Mouse (Mus musculus) midbrain, embryonic 10.5 days (tissue): ENCODE measurements around the gene Rpl5. TPM values are rescaled to one million over a fixed set of nuclear protein-coding genes. Genes with fewer than 3 reads are reported as not detected.

Experiments
- DNase-seq: peaks from one replicate; pipeline ENCODE4 v3.0.0-alpha.2; 2017; ENCODE audit warnings: low spot score
- H3K27ac ChIP-seq: fragments of 300-500 bp; sonication (generic); replicated peaks from 2 replicates; pipeline ENCODE4 v1.5.1; 2016; ENCODE audit warnings: mild to moderate bottlenecking
- H3K27me3 ChIP-seq: fragments of 300-500 bp; sonication (generic); 2 replicates; pipeline ENCODE4 v1.6.1; 2016; ENCODE audit warnings: low read depth, mild to moderate bottlenecking; ENCODE audit not compliant: poor library complexity, severe bottlenecking
- H3K36me3 ChIP-seq: fragments of 300-500 bp; sonication (generic); 2 replicates; pipeline ENCODE4 v1.6.1; 2016; ENCODE audit warnings: mild to moderate bottlenecking, moderate library complexity
- H3K4me1 ChIP-seq: fragments of 300-500 bp; sonication (generic); 2 replicates; pipeline ENCODE4 v1.6.1; 2016
- H3K4me3 ChIP-seq: fragments of 300-500 bp; sonication (generic); 2 replicates; pipeline ENCODE4 v1.5.1; 2016; ENCODE audit warnings: mild to moderate bottlenecking, moderate library complexity
- H3K9me3 ChIP-seq: fragments of 300-500 bp; sonication (generic); replicated peaks from 2 replicates; pipeline ENCODE4 v1.6.1; 2016; ENCODE audit warnings: mild to moderate bottlenecking
- WGBS: fragments of 180-500 bp; shearing (Covaris S2); methylation state at CpG from one replicate; pipeline ENCODE4 v1.1.7; 2016; 5-methylcytosine and 5-hydroxymethylcytosine counted together
- polyA plus RNA-seq: library from polyadenylated mRNA; unstranded; fragments of >200 nt; fragmentation: Nextera tagmentation; extraction: Ambion mirVana; gene quantifications from 2 replicates; pipeline ENCODE4 v1.2.1, GENCODE M21; 2016

Gene Rpl5
- polyA plus RNA-seq: 79.8 and 89.8 TPM in 2 replicates

DNA sequence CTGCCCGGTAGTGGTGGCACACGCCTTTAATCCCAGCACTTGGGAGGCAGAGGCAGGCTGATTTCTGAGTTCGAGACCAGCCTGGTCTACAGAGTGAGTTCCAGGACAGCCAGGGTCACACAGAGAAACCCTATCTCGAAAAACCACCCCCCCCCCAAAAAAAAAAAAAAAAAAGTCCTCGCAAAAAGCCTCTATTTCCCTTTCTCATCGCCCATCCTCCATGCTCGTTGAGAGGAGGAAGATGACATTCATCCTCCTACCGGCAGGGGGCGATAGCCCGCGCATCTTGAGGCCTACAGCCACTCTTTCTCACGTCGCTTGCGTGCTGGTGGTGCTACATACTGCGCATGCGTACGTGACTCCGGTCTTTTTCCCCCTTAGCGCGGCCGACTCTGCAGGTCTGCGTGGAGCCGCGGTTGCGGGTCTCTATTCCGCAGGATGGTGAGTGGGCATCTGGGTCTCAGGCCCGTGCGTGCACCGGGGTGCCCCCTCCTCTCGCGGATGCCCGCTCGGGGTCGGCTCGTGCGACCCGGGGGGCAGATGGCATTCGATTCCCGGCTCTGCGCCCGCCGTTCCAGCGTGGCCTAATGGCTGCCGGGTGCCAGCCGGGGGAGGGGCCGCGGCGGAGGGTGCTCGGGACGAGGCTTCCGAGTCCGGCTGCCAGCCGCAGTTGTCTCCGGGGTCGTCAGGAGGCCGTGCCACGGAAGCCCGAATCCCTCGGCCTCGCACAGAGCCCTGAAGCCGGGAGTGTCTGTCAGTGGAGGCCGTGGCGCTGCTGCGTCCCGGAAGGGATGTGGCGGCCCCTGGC, at the start of gene Rpl5:
Gene Rpl5 (plus strand): TSS at position 297 of the 808 bp plus-strand sequence.
- 4% methylated on average over 66 of the region's 66 CpGs for WGBS
- peaks cover 13% of the 10 kb centered on the region for H3K4me1 ChIP-seq
- peak within 1 kb of the TSS; percentile 99 for H3K27ac ChIP-seq

DNA sequence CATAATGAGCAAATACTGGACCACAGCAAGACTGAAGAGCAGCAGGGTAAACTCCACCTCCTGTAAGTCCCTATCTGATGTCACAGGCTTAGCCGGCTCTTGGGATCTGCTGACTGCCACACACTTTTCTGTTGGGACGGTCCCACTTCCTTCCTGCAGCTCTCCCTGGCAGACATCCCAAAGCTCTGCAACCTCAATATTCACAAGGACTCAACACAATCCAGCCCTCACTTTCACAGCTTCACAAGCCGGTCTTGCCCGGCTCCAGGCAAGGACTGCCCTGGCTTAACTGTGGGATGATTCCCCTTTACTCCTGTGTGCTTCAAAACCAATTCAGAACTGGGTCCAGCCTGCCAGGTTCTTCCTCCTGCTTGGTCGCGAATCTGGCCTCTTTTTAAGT, 46.5 kb upstream of the Rpl5 start:
- Histone ChIP-seq H3K27me3 (no peaks in the 10 kb centered on the region), H3K36me3 (peaks cover 9% of the 10 kb centered on the region), H3K9me3 (peaks cover 8% of the 10 kb centered on the region), H3K4me3 (no peak overlapping the region), H3K27ac (no peak overlapping the region), H3K4me1 (peaks cover 13% of the 10 kb centered on the region)
- DNase-seq: no peak
- WGBS: 26% methylated on average over 6 of the region's 6 CpGs

More for the DNA sequence above, at the start of gene Rpl5:
- peak; percentile 94 for DNase-seq
- peaks cover 36% of the 10 kb centered on the region for H3K36me3 ChIP-seq
- peak within 1 kb of the TSS; percentile 99 for H3K4me3 ChIP-seq
- H3K9me3 ChIP-seq: no peaks in the 10 kb centered on the region
- no peaks in the 10 kb centered on the region for H3K27me3 ChIP-seq

DNA sequence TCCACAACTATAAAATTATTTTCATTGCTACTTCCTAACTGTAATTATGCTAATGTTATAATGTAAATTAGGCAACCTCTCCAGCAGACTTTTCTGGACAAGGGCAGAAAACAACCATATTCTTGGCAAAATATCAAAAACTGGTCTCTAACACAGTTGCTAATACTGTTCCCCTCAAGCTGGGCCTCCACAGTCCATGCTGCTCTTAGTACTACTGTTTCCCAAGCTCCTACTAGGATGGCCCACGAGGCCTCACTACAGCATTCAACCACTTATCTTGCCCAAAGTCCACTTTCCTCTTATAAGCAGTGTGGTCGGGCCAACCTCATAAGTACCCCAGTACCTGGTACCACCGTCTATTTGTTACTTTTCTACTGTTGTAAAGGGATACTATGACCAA, 45.7 kb upstream of the Rpl5 start:
- Histone ChIP-seq H3K4me3 (no peak overlapping the region), H3K9me3 (peaks cover 8% of the 10 kb centered on the region), H3K36me3 (peaks cover 9% of the 10 kb centered on the region), H3K27ac (no peak overlapping the region), H3K27me3 (no peaks in the 10 kb centered on the region), H3K4me1 (peaks cover 13% of the 10 kb centered on the region)
- WGBS: 69% methylated on average over 3 of the region's 3 CpGs
- DNase-seq: no peak

DNA sequence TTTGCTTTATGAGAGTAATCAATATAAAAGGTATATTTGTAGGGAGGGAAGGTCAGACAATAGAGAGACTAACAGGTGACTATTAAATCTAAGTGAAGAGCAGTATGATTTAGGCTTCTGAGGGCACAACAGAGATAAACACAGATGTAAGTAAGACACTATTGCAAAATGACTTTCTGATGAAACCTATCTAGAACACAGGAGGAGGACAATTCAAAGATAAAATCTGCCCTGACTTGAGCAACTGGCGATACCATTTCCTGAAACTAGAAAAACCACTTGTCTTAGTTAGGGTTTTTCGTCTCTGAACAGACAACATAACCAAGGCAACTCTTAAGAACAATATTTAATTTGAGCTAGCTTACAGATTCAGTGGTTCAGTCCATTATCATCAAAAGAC, 44.8 kb upstream of the Rpl5 start:
- H3K4me1 ChIP-seq: peaks cover 13% of the 10 kb centered on the region
- H3K27me3 ChIP-seq: no peaks in the 10 kb centered on the region
- H3K9me3 ChIP-seq: 0 out of 2 replicates have a peak, but pooled peaks cover under 1% of the 10 kb centered on the region
- H3K4me3 ChIP-seq: no peak overlapping the region
- H3K27ac ChIP-seq: no peak overlapping the region
- WGBS: 95% methylated on average over 2 of the region's 2 CpGs
- H3K36me3 ChIP-seq: 0 out of 2 replicates have a peak, but pooled peaks cover 2% of the 10 kb centered on the region
- no peak for DNase-seq

DNA sequence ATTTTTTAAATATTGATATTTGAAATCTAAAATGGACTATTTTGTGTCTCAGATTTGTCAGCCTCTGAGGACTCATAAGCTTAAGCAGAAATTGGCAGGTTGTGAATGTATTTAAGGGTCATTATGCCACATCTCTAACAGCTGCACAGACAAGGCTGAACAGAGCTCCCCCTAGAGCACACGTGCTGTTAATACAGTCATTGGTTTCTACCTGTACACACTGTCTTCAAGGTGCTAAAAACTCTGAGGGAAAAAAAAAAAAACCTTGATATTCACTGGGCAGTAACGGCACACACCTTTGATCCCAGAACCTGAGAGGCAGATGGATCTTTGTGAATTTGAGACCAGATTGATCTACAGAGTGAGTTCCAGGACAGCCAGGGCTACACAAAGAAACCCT, 41.3 kb upstream of the Rpl5 start:
- DNase-seq: no peak
- Histone ChIP-seq H3K27ac (no peak overlapping the region), H3K9me3 (no peaks in the 10 kb centered on the region), H3K4me3 (no peak overlapping the region), H3K4me1 (peaks cover 9% of the 10 kb centered on the region), H3K36me3 (no peaks in the 10 kb centered on the region), H3K27me3 (no peaks in the 10 kb centered on the region)
- WGBS: 46% methylated on average over 2 of the region's 2 CpGs

DNA sequence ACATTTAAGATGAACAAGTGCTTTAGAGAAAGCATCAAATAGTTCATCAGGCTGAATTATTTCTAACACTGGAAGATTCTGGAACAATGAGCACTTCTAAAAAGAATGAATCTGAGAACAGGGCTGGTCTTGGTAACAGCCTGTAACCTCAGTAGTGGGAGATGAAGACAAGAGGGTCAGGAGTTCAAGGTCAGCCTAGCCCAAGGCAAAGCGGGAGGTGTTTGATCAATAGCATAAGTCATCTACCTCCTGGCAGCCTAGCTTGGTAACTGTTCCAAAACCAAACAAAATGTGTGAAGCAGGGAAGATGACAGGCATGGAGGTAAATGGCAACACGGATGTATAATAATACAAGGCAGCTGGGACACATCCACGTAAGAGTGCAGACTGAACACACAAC, 36.3 kb upstream of the Rpl5 start:
- peaks cover 10% of the 10 kb centered on the region for H3K4me1 ChIP-seq
- H3K9me3 ChIP-seq: no peaks in the 10 kb centered on the region
- WGBS: 88% methylated on average over 3 of the region's 3 CpGs
- no peak for DNase-seq
- no peaks in the 10 kb centered on the region for H3K36me3 ChIP-seq
- H3K27me3 ChIP-seq: no peaks in the 10 kb centered on the region
- no peak overlapping the region for H3K4me3 ChIP-seq
- H3K27ac ChIP-seq: no peak overlapping the region

DNA sequence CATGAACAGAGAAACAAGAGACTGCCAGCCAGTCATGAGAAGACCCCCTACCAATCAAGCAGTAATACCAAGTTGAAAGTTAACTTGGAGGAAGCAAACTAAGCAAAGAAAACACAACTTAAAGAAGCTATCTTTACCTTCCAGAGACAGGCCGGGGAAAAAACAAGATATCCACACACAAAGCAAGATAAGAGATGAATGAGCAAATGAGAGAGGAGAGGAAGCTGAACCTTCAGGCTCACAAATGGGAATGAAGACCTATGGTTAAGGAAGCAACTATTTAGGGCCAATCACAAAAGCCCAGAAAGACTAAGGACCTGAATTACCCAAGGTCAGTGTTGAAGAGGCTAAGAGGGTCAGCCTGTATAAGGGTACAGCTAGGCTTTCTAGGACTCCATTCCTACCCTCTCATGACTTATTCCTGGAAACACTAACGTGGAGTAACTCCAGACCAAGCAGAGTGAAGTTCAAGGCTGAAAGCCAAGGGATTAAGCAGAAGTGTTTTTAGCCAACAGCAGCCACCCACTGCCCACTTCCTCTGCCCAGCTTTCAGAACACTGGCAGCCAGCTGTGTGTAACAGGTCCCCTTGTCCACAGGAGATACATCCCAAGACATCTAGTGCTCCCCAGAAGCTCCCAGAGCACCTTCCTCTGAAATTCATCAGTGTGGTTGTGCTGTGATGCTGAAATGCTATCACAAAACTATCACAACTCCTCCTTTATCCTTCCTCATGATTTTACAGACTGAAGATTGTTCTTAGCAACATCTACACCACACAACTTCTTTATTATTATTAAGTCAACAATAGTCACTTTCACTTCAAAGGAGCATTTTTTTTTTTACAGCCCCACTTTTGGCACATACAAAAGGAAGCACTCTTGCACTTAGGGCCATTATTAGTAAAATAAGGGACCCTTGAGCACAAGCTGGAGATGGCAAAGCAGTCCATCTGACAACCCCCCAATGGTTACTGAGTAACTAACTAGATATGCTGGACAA, 33.9 kb upstream of the Rpl5 start:
- Histone ChIP-seq H3K27ac (0 out of 2 replicates have a peak overlapping the region, but pooled peaks have one; percentile 25), H3K4me1 (peaks cover 10% of the 10 kb centered on the region), H3K4me3 (no peak overlapping the region), H3K9me3 (no peaks in the 10 kb centered on the region), H3K36me3 (no peaks in the 10 kb centered on the region), H3K27me3 (peaks cover 18% of the 10 kb centered on the region)
- no peak for DNase-seq
- WGBS: 74% methylated on average over 2 of the region's 2 CpGs

DNA sequence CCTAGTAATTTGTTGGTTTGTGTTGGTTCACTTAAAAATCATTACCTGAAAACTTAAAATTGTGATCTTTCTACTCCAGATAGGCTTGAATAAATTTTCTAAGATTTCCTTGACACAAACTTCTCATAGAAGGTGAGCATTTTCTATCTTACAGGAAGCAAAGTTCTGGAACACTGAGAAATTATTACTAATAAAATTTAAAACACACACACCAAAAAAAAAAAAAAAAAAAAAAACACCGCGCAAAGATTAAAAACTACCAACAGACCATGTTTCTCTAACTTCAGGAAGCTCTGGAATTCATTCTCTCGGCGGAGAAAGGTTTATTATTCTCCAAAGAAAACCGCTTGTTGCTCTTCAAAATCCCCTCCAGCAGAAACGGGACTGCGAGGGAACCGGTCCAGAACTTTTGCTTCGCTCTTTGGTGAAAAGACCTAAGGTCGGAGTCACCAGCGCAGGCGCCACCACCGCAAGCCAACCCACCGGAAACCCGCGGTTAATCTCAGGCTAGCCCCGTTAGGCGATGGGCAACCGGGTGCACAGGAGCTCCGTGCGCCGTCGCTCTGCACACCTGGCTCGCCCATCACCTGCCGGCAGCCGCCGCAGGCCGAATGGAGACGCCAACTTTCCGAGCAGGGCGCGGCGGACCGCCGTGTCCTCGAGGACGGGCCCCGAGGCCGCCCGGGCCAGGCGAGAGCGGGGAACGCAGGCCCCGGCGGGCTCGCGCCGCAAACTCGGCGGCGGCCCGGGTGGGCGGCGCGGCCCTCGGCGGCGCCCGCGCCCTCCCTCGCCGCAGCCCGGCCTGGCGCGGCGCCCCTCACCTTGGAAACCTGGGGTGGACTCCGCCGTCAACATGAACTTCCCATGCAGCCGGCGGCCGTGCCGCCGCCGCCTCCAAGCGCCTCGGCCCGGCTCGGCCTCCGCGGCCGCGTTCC, 32.1 kb upstream of the Rpl5 start:
- H3K27ac ChIP-seq: peak overlapping the region; percentile 96
- H3K4me1 ChIP-seq: peaks cover 10% of the 10 kb centered on the region
- no peaks in the 10 kb centered on the region for H3K9me3 ChIP-seq
- DNase-seq: peak; percentile 71
- H3K27me3 ChIP-seq: peaks cover 18% of the 10 kb centered on the region
- peak overlapping the region; percentile 89 for H3K4me3 ChIP-seq
- no peaks in the 10 kb centered on the region for H3K36me3 ChIP-seq
- WGBS: under 1% methylated on average over 78 of the region's 82 CpGs

DNA sequence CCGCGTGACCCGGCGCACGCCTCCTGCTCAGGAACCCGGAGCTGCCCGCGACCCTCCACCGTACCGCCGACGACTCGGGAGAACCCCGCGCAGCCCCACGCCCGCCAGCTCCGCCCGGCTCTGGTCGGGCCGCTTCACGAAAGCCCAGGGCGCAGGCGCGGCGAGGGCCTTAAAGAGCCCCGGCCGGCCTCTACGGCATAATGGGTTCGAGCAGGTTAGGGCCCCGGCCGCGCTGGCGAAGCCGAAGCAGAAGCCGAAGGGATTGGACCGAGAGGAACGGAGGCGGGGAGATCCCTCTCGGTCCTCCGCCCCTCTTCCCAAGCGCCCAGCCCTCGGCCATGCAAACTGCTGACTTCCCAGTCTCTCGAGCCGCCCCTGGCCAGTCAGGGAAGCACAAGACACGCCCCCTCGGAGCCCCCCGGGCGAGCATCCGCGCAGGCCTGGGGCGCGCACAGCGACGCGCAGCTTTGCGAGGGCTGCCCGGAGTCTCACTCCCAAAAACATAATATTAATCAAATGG, 31.3 kb upstream of the Rpl5 start:
- DNase-seq: peak; percentile 97
- peaks cover 18% of the 10 kb centered on the region for H3K27me3 ChIP-seq
- H3K9me3 ChIP-seq: no peaks in the 10 kb centered on the region
- peak overlapping the region; percentile 89 for H3K4me3 ChIP-seq
- no peaks in the 10 kb centered on the region for H3K36me3 ChIP-seq
- H3K27ac ChIP-seq: peak overlapping the region; percentile 96
- under 1% methylated on average over 55 of the region's 58 CpGs for WGBS
- peaks cover 10% of the 10 kb centered on the region for H3K4me1 ChIP-seq

DNA sequence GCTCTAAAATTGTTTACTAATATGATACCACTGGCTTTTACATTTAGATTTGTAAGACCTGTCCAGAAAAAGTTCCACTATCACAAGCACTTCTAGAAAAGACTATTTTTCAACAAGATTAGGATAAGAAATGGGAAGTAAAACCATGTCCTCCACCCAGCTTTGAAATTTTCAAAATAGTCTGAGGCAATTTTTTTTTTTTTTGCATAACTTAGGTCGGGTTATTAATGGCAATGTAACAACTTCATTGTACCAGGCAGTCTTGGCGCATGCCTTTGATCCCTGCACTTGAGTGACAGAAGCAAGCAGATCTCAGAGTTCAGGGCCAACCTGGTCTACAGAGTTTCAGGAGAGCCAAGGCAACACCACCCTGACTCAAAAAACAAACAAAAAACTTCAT, 30.6 kb upstream of the Rpl5 start:
- Histone ChIP-seq H3K36me3 (no peaks in the 10 kb centered on the region), H3K27ac (no peak overlapping the region), H3K9me3 (no peaks in the 10 kb centered on the region), H3K4me3 (peak overlapping the region; percentile 89; the same call in 1 of the 2 replicates), H3K27me3 (peaks cover 18% of the 10 kb centered on the region), H3K4me1 (peaks cover 10% of the 10 kb centered on the region)
- WGBS: 71% methylated on average over 2 of the region's 2 CpGs
- DNase-seq: no peak

DNA sequence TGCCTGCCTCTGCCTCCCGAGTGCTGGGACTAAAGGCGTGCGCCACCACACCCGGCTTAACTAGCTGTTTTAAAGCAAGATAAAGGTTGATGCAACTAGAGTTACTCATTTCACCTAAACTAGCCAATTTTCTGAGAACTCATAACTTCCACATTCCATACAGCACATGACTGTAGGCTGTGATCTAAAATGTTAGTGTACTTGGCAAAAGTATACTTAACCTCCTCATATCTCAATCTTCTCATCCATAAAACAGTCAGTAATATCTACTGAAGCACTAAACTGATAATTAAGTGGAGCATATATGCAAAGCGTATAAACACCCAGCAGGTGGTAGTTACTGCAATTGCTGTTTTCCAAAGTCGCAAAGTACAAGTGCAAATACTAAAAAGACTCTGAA, 27.0 kb upstream of the Rpl5 start:
- Histone ChIP-seq H3K27me3 (peaks cover 18% of the 10 kb centered on the region), H3K27ac (no peak overlapping the region), H3K36me3 (no peaks in the 10 kb centered on the region), H3K4me3 (no peak overlapping the region), H3K4me1 (no peaks in the 10 kb centered on the region), H3K9me3 (no peaks in the 10 kb centered on the region)
- WGBS: 87% methylated on average over 6 of the region's 6 CpGs
- DNase-seq: no peak
